Mouse (Mus musculus) intestine, postnatal 0 days (tissue): ENCODE measurements around the gene Krtap2-4. TPM values are rescaled to one million over a fixed set of nuclear protein-coding genes. Genes with fewer than 3 reads are reported as not detected.

Experiments used
- ATAC-seq: fragments of 200-750 bp; cut with Nextera tagmentation; 2 replicates; pipeline ENCODE4 v1.8.0; 2017; ENCODE audit warnings: mild to moderate bottlenecking, moderate TSS enrichment, moderate library complexity
- H3K27ac ChIP-seq: fragments of 300-500 bp; sonication (generic); 2 replicates; pipeline ENCODE4 v1.5.1; 2014; ENCODE audit warnings: mild to moderate bottlenecking, low read depth, low read length, moderate library complexity
- H3K27me3 ChIP-seq: fragments of 300-500 bp; sonication (generic); replicated peaks from 2 replicates; pipeline ENCODE4 v1.6.1; 2014; ENCODE audit warnings: low read length, mixed read lengths; ENCODE audit not compliant: control insufficient read depth, insufficient read depth
- H3K36me3 ChIP-seq: fragments of 300-500 bp; sonication (generic); 2 replicates; pipeline ENCODE4 v1.6.1; 2014; ENCODE audit warnings: mild to moderate bottlenecking, moderate library complexity; ENCODE audit not compliant: control insufficient read depth, insufficient read depth
- H3K4me1 ChIP-seq: fragments of 300-500 bp; sonication (generic); replicated peaks from 2 replicates; pipeline ENCODE4 v1.6.1; 2014; ENCODE audit warnings: antibody characterized with exemption, low read length, mixed read lengths; ENCODE audit not compliant: control insufficient read depth, insufficient read depth
- H3K4me2 ChIP-seq: fragments of 300-500 bp; sonication (generic); replicated peaks from 2 replicates; pipeline ENCODE4 v1.6.1; 2014; ENCODE audit warnings: low read depth, mild to moderate bottlenecking, moderate library complexity
- H3K4me3 ChIP-seq: fragments of 300-500 bp; sonication (generic); 2 replicates; pipeline ENCODE4 v1.5.1; 2014; ENCODE audit warnings: low read depth, low read length
- H3K9ac ChIP-seq: fragments of 300-500 bp; sonication (generic); 2 replicates; pipeline ENCODE4 v1.6.1; 2014; ENCODE audit warnings: mild to moderate bottlenecking, low read depth, low read length
- H3K9me3 ChIP-seq: fragments of 300-500 bp; sonication (generic); 2 replicates; pipeline ENCODE4 v1.6.1; 2016; ENCODE audit warnings: mixed run types; ENCODE audit not compliant: control insufficient read depth
- CTCF ChIP-seq: sonication (generic); IDR thresholded peaks from 2 replicates; pipeline ENCODE4 v1.5.1; 2016; ENCODE audit warnings: low read depth, mild to moderate bottlenecking, control low read depth, antibody characterized with exemption, moderate library complexity
- WGBS: fragments of 180-500 bp; shearing (Covaris S2); extraction: QIAGEN DNeasy Blood & Tissue Kit; methylation state at CpG from one replicate; pipeline ENCODE4 v1.1.7; 2014; 5-methylcytosine and 5-hydroxymethylcytosine counted together
- polyA plus RNA-seq: library from polyadenylated mRNA; unstranded; fragments of >200 nt; fragmentation: Nextera tagmentation; extraction: Ambion mirVana; gene quantifications from 2 replicates; pipeline ENCODE4 v1.2.1, GENCODE M21; 2015

The Krtap2-4 gene
- polyA plus RNA-seq, 1 experiment from 2014 or later, result not detected

DNA sequence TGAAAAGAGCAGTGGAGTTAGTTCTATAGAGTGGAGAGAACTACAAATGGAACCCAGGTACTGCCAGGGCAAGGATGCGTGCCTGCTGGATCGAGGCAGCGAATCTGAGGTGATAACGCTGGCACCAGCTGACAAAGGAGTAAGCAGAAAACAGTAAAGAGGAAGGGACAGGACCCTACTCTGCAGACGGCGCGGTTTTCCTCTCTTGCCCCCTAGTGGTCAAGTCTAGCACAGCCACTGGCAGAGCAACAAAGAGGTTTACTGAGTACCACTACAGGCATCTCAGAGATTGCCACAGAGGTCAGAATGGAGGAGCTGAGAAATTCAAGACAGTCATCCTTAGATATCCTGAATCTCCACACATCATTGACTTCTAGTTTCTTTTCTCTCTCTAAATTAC, 40.5 kb downstream of the Krtap2-4 start:
- TF ChIP-seq CTCF, result peak; percentile 93
- H3K4me2 ChIP-seq, result peak overlapping the region; percentile 38; the same call in 1 of the 2 replicates
- no peaks in the 10 kb centered on the region for H3K36me3 ChIP-seq
- H3K4me1 ChIP-seq, result no peaks in the 10 kb centered on the region
- WGBS, result 1% methylated on average over 7 of the region's 7 CpGs
- no peak overlapping the region for H3K9ac ChIP-seq
- no peak overlapping the region for H3K27ac ChIP-seq
- no peak overlapping the region for H3K4me3 ChIP-seq
- ATAC-seq, result 0 out of 2 replicates have a peak, but pooled peaks have one; percentile 59
- H3K27me3 ChIP-seq, result no peaks in the 10 kb centered on the region
- H3K9me3 ChIP-seq, result no peaks in the 10 kb centered on the region

GRCm38 (mm10) chr11:99573164-99573563, 41.5 kb downstream of the Krtap2-4 start:
- H3K4me2 ChIP-seq, result no peak overlapping the region
- 68% methylated on average over 4 of the region's 4 CpGs for WGBS
- H3K9ac ChIP-seq, result no peak overlapping the region
- no peak overlapping the region for H3K27ac ChIP-seq
- H3K4me3 ChIP-seq, result no peak overlapping the region
- ATAC-seq, result no peak
- no peaks in the 10 kb centered on the region for H3K9me3 ChIP-seq
- H3K27me3 ChIP-seq, result no peaks in the 10 kb centered on the region
- no peaks in the 10 kb centered on the region for H3K36me3 ChIP-seq
- H3K4me1 ChIP-seq, result no peaks in the 10 kb centered on the region
- TF ChIP-seq CTCF, result no peak

DNA sequence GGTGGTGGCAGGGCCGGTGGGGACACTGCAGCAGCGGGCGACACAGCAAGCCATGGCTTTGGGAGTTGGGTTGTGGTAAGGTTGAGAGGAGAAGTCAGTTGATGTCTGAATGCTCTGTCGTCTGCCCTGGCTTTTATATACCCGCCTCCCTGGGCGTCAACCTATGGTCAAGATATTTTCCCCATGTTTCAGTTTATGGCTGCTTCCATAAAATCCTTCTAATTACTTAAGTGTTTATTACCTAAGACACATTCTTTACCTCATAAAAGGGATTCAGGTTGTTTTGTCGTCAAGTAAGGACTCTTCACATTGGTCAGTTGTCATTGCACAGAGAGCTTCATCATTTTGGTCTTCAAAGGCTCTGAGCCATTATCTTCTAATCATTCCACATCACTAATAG, 48.1 kb downstream of the Krtap2-4 start, which contains the start of gene Krtap3-1:
Krtap3-1 (minus strand) TSS at position 101 of the 400 bp plus-strand sequence.
- no peak within 1 kb of the TSS for H3K4me2 ChIP-seq
- no peak within 1 kb of the TSS for H3K9ac ChIP-seq
- H3K36me3 ChIP-seq, result no peaks in the 10 kb centered on the region
- ATAC-seq, result peak; percentile 54; the same call in 1 of the 2 replicates
- no peak for TF ChIP-seq CTCF
- H3K4me3 ChIP-seq, result no peak within 1 kb of the TSS
- H3K9me3 ChIP-seq, result no peaks in the 10 kb centered on the region
- WGBS, result 54% methylated on average over 7 of the region's 7 CpGs
- H3K27me3 ChIP-seq, result no peaks in the 10 kb centered on the region
- H3K27ac ChIP-seq, result no peak within 1 kb of the TSS
- H3K4me1 ChIP-seq, result no peaks in the 10 kb centered on the region

Other genes with a start within 250 kb of the Krtap2-4 start
- gene Krt28, start 239.9 kb downstream of the Krtap2-4 start, polyA plus RNA-seq, result not detected in 2 replicates
- 13.6 and 14.5 TPM in 2 replicates for gene Krt10, start 225.5 kb downstream of the Krtap2-4 start, polyA plus RNA-seq
- gene Krt12, start 192.6 kb downstream of the Krtap2-4 start, polyA plus RNA-seq, result 0.07 and 0.10 TPM in 2 replicates
- 166 and 189 TPM in 2 replicates for gene Krt20, start 176.7 kb downstream of the Krtap2-4 start, polyA plus RNA-seq
- gene Krt23, start 121.7 kb downstream of the Krtap2-4 start, polyA plus RNA-seq, result 8.0 and 9.9 TPM in 2 replicates
- gene Krt39, start 93.5 kb downstream of the Krtap2-4 start, polyA plus RNA-seq, result not detected in 2 replicates
- gene Krt40, start 71.7 kb downstream of the Krtap2-4 start, polyA plus RNA-seq, result not detected in 2 replicates
- gene Krtap3-3, start 64.0 kb downstream of the Krtap2-4 start, polyA plus RNA-seq, result not detected in 2 replicates
- gene Krtap3-2, start 58.0 kb downstream of the Krtap2-4 start, polyA plus RNA-seq, result not detected in 2 replicates
- gene Gm11939, start 55.4 kb downstream of the Krtap2-4 start, polyA plus RNA-seq, result not detected in 2 replicates
- gene Krtap3-1, start 48.2 kb downstream of the Krtap2-4 start, polyA plus RNA-seq, result 3.4 and 4.2 TPM in 2 replicates
- gene Krtap1-5, start 33.8 kb downstream of the Krtap2-4 start, polyA plus RNA-seq, result not detected in 2 replicates
- gene Krtap1-4, start 31.2 kb downstream of the Krtap2-4 start, polyA plus RNA-seq, result not detected in 2 replicates
- gene Krtap1-3, start 23.5 kb downstream of the Krtap2-4 start, polyA plus RNA-seq, result not detected in 2 replicates
- gene Krtap9-3, start 16.7 kb downstream of the Krtap2-4 start, polyA plus RNA-seq, result not detected in 2 replicates
- not detected in 2 replicates for gene Gm11938, start 11.5 kb downstream of the Krtap2-4 start, polyA plus RNA-seq
- gene Gm11937, start 4.7 kb downstream of the Krtap2-4 start, polyA plus RNA-seq, result not detected in 2 replicates
- gene Gm11562, start 5.6 kb upstream of the Krtap2-4 start, polyA plus RNA-seq, result not detected in 2 replicates
- not detected in 2 replicates for gene Krtap4-1, start 13.4 kb upstream of the Krtap2-4 start, polyA plus RNA-seq
- not detected in 2 replicates for gene Krtap4-2, start 20.2 kb upstream of the Krtap2-4 start, polyA plus RNA-seq
- not detected in 2 replicates for gene Krtap4-7, start 29.2 kb upstream of the Krtap2-4 start, polyA plus RNA-seq
- gene Gm11555, start 35.4 kb upstream of the Krtap2-4 start, polyA plus RNA-seq, result not detected in 2 replicates
- gene Gm11563, start 44.1 kb upstream of the Krtap2-4 start, polyA plus RNA-seq, result not detected in 2 replicates
- not detected in 2 replicates for gene Krtap4-6, start 51.1 kb upstream of the Krtap2-4 start, polyA plus RNA-seq
- gene Gm14190, start 75.9 kb upstream of the Krtap2-4 start, polyA plus RNA-seq, result not detected in 2 replicates
- not detected in 2 replicates for gene Gm14180, start 119.4 kb upstream of the Krtap2-4 start, polyA plus RNA-seq
- gene Gm11595, start 158.1 kb upstream of the Krtap2-4 start, polyA plus RNA-seq, result not detected in 2 replicates
- not detected in 2 replicates for gene Krtap4-8, start 165.9 kb upstream of the Krtap2-4 start, polyA plus RNA-seq
- not detected in 2 replicates for gene Krtap4-9, start 170.4 kb upstream of the Krtap2-4 start, polyA plus RNA-seq
- gene Gm11596, start 178.6 kb upstream of the Krtap2-4 start, polyA plus RNA-seq, result not detected in 2 replicates
- not detected in 2 replicates for gene Gm11569, start 184.1 kb upstream of the Krtap2-4 start, polyA plus RNA-seq
- gene Gm11554, start 189.6 kb upstream of the Krtap2-4 start, polyA plus RNA-seq, result not detected in 2 replicates
- gene Krtap4-13, start 195.0 kb upstream of the Krtap2-4 start, polyA plus RNA-seq, result not detected in 2 replicates
- not detected in 2 replicates for gene Gm11564, start 200.8 kb upstream of the Krtap2-4 start, polyA plus RNA-seq
- gene 2300003K06Rik, start 223.2 kb upstream of the Krtap2-4 start, polyA plus RNA-seq, result not detected in 2 replicates
- gene Krtap4-16, start 236.8 kb upstream of the Krtap2-4 start, polyA plus RNA-seq, result 0.16 TPM in 1 of 2 replicates, not detected in the other
- not detected in 2 replicates for gene Gm11568, start 243.1 kb upstream of the Krtap2-4 start, polyA plus RNA-seq
- not detected in 2 replicates for gene Gm11559, start 249.6 kb upstream of the Krtap2-4 start, polyA plus RNA-seq